Mouse (Mus musculus) adrenal gland, adult 2 months (tissue): ENCODE results near the gene B3galt2. TPM values are rescaled to one million over a fixed set of nuclear protein-coding genes. Genes with fewer than 3 reads are reported as not detected.
A peak's percentile ranks its signal among the peaks of the same experiment; 100 is the strongest.

Experiments
- DNase-seq: peaks from one replicate; pipeline ENCODE4 v3.0.0; 2021
- polyA plus RNA-seq: library from polyadenylated mRNA; depleted of rRNA; stranded (reverse); fragments of >200 nt; gene quantifications from 2 replicates; pipeline ENCODE4 v1.2.3, GENCODE M21; 2012; rRNA removed
- total RNA-seq, 2 experiments: library from RNA; stranded (reverse); gene quantifications; 2 replicates each; pipeline ENCODE4 v1.2.3; 2021

Gene B3galt2
- total and polyA plus RNA-seq, 3 experiments = 0.18 to 24.7 (median 8.7) TPM

DNA sequence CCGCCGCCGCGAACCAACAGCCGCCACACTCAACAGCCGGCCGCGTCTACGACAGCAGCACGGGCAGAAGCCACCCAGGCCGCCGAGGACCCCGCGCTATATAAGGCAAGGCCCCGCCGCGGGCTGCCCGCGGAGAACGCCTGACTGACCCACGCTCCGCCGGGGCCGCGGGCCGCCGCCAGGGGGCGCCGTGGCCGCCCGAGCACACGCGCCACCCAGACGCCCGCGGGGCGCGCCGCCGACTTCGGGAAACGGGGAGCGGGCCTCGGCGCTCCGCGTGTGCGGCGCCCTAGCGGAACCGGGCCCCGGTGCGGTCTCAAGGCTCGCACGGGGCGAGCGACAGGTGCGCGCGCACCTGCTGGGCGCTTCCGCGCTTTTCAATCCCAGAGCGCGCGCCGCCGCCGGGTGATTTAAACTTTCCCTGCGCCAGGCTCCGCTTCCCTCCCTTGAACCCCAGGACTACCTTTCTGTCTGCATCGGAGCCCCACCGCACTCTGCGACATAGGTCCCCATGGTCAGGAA, 62.3 kb downstream of the B3galt2 start, which contains the start of gene Cdc73:
TSS of gene Cdc73 (minus strand) at position 153 of the 522 bp plus-strand sequence.
- DNase-seq = peak; percentile 96

Other genes with a start within 250 kb of the B3galt2 start
- 100 to 1,000 TPM in 1 of 2 experiments, 10 to 100 TPM in 1; 94.4 to 109 TPM for gene Cdc73, start 62.2 kb downstream of the B3galt2 start, total RNA-seq
- 0.33 and 0.45 TPM in 2 replicates for gene Cdc73, start 62.2 kb downstream of the B3galt2 start, polyA plus RNA-seq
- gene Glrx2, start 75.7 kb downstream of the B3galt2 start, total RNA-seq = 100 to 1,000 TPM in 1 of 2 experiments, 10 to 100 TPM in 1; 94.8 to 104 TPM
- 22.5 and 34.7 TPM in 2 replicates for gene Glrx2, start 75.7 kb downstream of the B3galt2 start, polyA plus RNA-seq
- 10 to 100 TPM; 11.3 to 18.1 TPM for gene Trove2, start 136.4 kb downstream of the B3galt2 start, total RNA-seq
- 0.48 and 0.51 TPM in 2 replicates for gene Trove2, start 136.4 kb downstream of the B3galt2 start, polyA plus RNA-seq
- gene Uchl5, start 136.6 kb downstream of the B3galt2 start, total RNA-seq = 10 to 100 TPM; 20.5 to 23.7 TPM
- gene Uchl5, start 136.6 kb downstream of the B3galt2 start, polyA plus RNA-seq = 1.2 and 1.9 TPM in 2 replicates